Mouse (Mus musculus) embryonic facial prominence, embryonic 15.5 days (tissue): Measurements from ENCODE around the gene Drap1. TPM values are rescaled to one million over a fixed set of nuclear protein-coding genes. Genes with fewer than 3 reads are reported as not detected.
"Not testable (repeated sequence)": the region's sequence is repeated elsewhere in the genome, so short reads cannot be mapped to it uniquely, and the experiment has no call there.

Experiments used
- ATAC-seq: fragments of 200-750 bp; cut with Nextera tagmentation; 2 replicates; pipeline ENCODE4 v1.8.0; 2017; ENCODE audit warnings: low read depth, moderate TSS enrichment; ENCODE audit not compliant: insufficient number of reproducible peaks, low FRiP score, low TSS enrichment
- H3K27ac ChIP-seq: fragments of 300-500 bp; sonication (generic); replicated peaks from 2 replicates; pipeline ENCODE4 v1.5.1; 2015; ENCODE audit warnings: mild to moderate bottlenecking, inconsistent platforms
- H3K27me3 ChIP-seq: fragments of 300-500 bp; sonication (generic); 2 replicates; pipeline ENCODE4 v1.6.1; 2015; ENCODE audit warnings: inconsistent platforms
- H3K36me3 ChIP-seq: fragments of 300-500 bp; sonication (generic); 2 replicates; pipeline ENCODE4 v1.6.1; 2015; ENCODE audit warnings: mild to moderate bottlenecking, inconsistent platforms
- H3K4me1 ChIP-seq: fragments of 300-500 bp; sonication (generic); 2 replicates; pipeline ENCODE4 v1.6.1; 2015; ENCODE audit warnings: inconsistent platforms
- H3K4me2 ChIP-seq: fragments of 300-500 bp; sonication (generic); replicated peaks from 2 replicates; pipeline ENCODE4 v1.6.1; 2015; ENCODE audit warnings: mild to moderate bottlenecking, inconsistent platforms
- H3K4me3 ChIP-seq: fragments of 300-500 bp; sonication (generic); replicated peaks from 2 replicates; pipeline ENCODE4 v1.5.1; 2015; ENCODE audit warnings: mild to moderate bottlenecking, inconsistent platforms
- H3K9ac ChIP-seq: fragments of 300-500 bp; sonication (generic); 2 replicates; pipeline ENCODE4 v1.6.1; 2015; ENCODE audit warnings: inconsistent platforms
- H3K9me3 ChIP-seq: fragments of 300-500 bp; sonication (generic); replicated peaks from 2 replicates; pipeline ENCODE4 v1.6.1; 2016; ENCODE audit warnings: inconsistent platforms
- WGBS: fragments of 180-500 bp; shearing (Covaris S2); methylation state at CpG from one replicate; pipeline ENCODE4 v1.1.7; 2015; 5-methylcytosine and 5-hydroxymethylcytosine counted together
- polyA plus RNA-seq: library from polyadenylated mRNA; unstranded; fragments of >200 nt; fragmentation: Nextera tagmentation; extraction: Ambion mirVana; gene quantifications from 2 replicates; pipeline ENCODE4 v1.2.1, GENCODE M21; 2015

Gene Drap1
- polyA plus RNA-seq, 1 experiment from 2014 or later, result 267 TPM

DNA sequence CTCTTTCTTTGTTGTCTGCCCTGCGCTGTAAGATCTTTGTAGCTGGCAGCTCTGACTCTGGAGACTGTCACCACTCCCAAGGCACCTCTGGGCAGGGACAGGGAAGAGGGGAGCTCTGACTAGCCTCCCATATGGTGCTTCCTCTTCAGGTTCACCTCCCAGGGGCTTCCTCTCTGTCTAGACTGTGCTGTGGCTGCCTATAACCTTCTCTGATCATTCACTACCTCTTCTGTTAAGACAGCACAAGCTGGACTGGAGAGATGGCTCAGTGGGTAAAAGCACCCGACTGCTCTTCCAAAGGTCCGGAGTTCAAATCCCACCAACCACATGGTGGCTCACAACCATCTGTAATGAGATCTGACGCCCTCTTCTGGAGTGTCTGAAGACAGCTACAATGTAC, 23.7 kb downstream of the Drap1 start:
- H3K27me3 ChIP-seq, H3K27ac ChIP-seq, H3K4me3 ChIP-seq, H3K9ac ChIP-seq, ATAC-seq, H3K36me3 ChIP-seq, H3K9me3 ChIP-seq, H3K4me1 ChIP-seq, H3K4me2 ChIP-seq: not testable (repeated sequence)
- WGBS, result 62% methylated on average over 4 of the region's 4 CpGs

DNA sequence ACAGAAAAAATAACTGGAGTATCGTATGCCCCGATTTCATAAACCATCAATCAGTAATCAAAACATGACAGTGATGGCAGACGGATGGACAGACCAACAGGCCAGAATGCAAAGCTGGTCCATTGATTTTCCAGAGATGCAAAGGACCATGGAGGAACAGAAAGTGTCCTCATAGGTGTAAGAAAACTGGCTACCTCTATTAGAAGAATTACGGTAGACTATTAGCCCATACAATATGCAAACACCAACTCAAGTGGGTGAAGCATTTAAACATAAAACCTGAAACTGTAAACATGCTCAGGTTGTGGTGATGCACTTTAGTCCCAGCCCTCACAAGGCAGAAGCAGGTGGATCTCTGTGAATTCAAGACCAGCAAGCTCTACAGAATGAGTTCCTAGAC, 29.4 kb downstream of the Drap1 start:
- no peak for ATAC-seq
- WGBS, result 65% methylated on average over 4 of the region's 4 CpGs
- no peak overlapping the region for H3K4me3 ChIP-seq

DNA sequence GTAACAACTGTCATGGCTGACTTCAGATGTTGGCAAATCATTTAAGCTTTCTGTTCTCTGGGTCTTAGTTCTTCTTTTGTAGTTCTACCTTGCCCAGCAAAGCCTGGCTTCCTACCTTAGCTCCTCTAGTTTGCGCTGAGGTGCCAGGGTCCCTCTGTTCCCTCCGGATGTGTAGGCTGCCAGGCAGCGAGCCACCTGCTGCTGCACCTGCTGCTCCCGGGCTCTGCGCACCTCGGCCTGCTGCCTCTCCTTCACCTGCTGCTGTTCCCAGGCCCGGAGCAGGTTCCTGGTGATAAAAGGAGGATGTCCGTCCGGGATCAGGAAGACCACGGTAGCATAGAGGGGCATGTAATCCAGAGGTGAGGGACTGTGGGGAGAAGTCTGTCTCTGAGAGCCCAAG, 30.6 kb downstream of the Drap1 start:
- H3K4me3 ChIP-seq, result no peak overlapping the region
- no peak overlapping the region for H3K9ac ChIP-seq
- no peak for ATAC-seq

More for the DNA sequence above, 29.4 kb downstream of the Drap1 start:
- Histone ChIP-seq H3K4me1 (peaks cover 13% of the 10 kb centered on the region), H3K4me2 (no peak overlapping the region), H3K27me3 (no peaks in the 10 kb centered on the region), H3K36me3 (no peaks in the 10 kb centered on the region), H3K9ac (no peak overlapping the region), H3K9me3 (no peaks in the 10 kb centered on the region), H3K27ac (no peak overlapping the region)

DNA sequence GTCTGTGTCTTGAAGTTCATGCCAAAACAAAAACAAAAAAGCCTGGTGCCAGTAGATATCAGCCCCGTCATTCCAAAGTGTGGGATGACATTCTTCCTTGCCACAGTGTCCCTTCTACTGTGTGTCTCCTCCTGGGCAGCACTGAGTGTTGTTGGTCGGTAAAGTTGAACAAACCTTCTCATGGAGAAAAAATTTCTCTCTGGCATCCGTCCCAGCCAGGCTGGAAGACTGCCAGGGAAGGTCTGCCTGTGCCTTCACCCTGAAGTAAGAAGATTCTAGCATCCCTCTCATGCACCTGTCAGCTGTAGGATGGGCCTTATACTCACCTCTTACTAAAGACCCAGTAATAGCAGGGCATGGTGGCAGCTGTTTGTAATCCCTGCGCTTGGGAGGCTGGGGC, 31.9 kb downstream of the Drap1 start:
- no peak for ATAC-seq
- no peaks in the 10 kb centered on the region for H3K27me3 ChIP-seq
- no peaks in the 10 kb centered on the region for H3K36me3 ChIP-seq
- no peak overlapping the region for H3K9ac ChIP-seq
- H3K9me3 ChIP-seq, result no peaks in the 10 kb centered on the region
- WGBS, result 43% methylated on average over 4 of the region's 4 CpGs
- no peak overlapping the region for H3K27ac ChIP-seq
- peaks cover 28% of the 10 kb centered on the region for H3K4me1 ChIP-seq
- H3K4me3 ChIP-seq, result no peak overlapping the region
- no peak overlapping the region for H3K4me2 ChIP-seq

More for the DNA sequence above, 30.6 kb downstream of the Drap1 start:
- Histone ChIP-seq H3K4me2 (no peak overlapping the region), H3K27me3 (no peaks in the 10 kb centered on the region), H3K27ac (no peak overlapping the region), H3K9me3 (no peaks in the 10 kb centered on the region), H3K36me3 (no peaks in the 10 kb centered on the region), H3K4me1 (peaks cover 25% of the 10 kb centered on the region)
- 43% methylated on average over 10 of the region's 10 CpGs for WGBS

DNA sequence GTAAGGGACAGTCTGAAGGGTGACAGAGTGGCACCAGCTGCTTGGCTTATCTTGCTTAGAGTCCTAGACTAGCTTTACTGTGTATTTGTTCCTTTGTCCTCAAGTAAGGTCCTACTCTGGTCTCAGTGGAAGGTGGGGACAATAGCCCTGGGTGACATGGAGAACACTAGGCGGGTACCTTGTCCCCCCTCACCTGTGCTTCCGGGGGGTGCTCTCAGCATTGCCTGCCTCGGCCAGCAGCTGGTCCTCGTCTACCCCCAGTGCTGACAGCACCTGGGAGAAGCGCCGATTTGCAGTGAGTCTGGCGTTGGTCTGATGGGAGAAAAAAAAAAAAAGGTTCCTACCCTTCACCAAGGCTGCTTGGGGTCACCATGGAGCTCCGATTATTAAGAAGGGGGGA, 34.4 kb downstream of the Drap1 start:
- no peak for ATAC-seq
- Histone ChIP-seq H3K9me3 (no peaks in the 10 kb centered on the region), H3K4me3 (peak overlapping the region; percentile 100), H3K9ac (no peak overlapping the region), H3K27me3 (no peaks in the 10 kb centered on the region), H3K4me2 (peak overlapping the region; percentile 86), H3K4me1 (peaks cover 43% of the 10 kb centered on the region), H3K27ac (no peak overlapping the region), H3K36me3 (peaks cover 5% of the 10 kb centered on the region)
- WGBS, result 74% methylated on average over 8 of the region's 8 CpGs

- H3K27ac ChIP-seq, result peak overlapping the region; percentile 90
- no peaks in the 10 kb centered on the region for H3K27me3 ChIP-seq
- H3K4me2 ChIP-seq, result peak overlapping the region; percentile 86
- peak overlapping the region; percentile 100 for H3K4me3 ChIP-seq
- 36% methylated on average over 12 of the region's 12 CpGs for WGBS
- H3K9ac ChIP-seq, result peak overlapping the region; percentile 68; the same call in 1 of the 2 replicates
- no peaks in the 10 kb centered on the region for H3K9me3 ChIP-seq
- peaks cover 43% of the 10 kb centered on the region for H3K4me1 ChIP-seq
- no peak for ATAC-seq
- peaks cover 11% of the 10 kb centered on the region for H3K36me3 ChIP-seq
These were observed 35.1 kb downstream of the Drap1 start for GRCm38 (mm10) chr19:5389647-5390046.

- H3K27ac ChIP-seq, result peak within 1 kb of the TSS; percentile 90
- H3K36me3 ChIP-seq, result peaks cover 20% of the 10 kb centered on the region
- peaks cover 43% of the 10 kb centered on the region for H3K4me1 ChIP-seq
- 1% methylated on average over 43 of the region's 43 CpGs for WGBS
- H3K4me2 ChIP-seq, result peak within 1 kb of the TSS; percentile 86
- H3K9ac ChIP-seq, result peak within 1 kb of the TSS; percentile 96
- no peaks in the 10 kb centered on the region for H3K27me3 ChIP-seq
- peak; percentile 94 for ATAC-seq
- H3K9me3 ChIP-seq, result no peaks in the 10 kb centered on the region
- H3K4me3 ChIP-seq, result peak within 1 kb of the TSS; percentile 100
These were observed 36.1 kb downstream of the Drap1 start, which contains the start of gene Sart1 for GRCm38 (mm10) chr19:5388588-5389242. Sart1 (minus strand) TSS chr19:5388703.

DNA sequence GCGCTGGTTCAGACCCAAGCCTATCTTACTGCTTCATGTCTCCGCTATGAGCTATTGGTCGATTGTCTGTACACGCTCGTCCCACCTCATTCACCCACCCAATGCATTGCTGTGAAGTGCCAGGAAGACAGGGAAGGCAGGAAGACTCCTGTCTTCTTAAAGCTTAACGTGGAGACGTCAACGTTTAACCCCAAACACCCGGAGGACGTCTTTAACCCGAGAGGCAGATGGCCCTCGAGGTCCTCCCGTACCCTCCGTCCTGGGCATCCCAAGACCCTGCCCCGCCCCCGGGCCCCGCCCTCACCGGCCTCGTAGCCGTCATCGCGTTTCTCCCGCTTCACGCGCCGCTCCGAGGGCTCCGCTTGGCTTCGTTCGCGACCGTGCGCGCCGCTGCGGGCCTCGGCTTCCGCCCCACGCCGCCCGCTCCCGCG, 36.8 kb downstream of the Drap1 start:
- Histone ChIP-seq H3K9ac (peak overlapping the region; percentile 96), H3K27me3 (no peaks in the 10 kb centered on the region), H3K9me3 (no peaks in the 10 kb centered on the region), H3K27ac (peak overlapping the region; percentile 90), H3K4me3 (peak overlapping the region; percentile 100), H3K36me3 (peaks cover 27% of the 10 kb centered on the region), H3K4me2 (peak overlapping the region; percentile 86), H3K4me1 (peaks cover 43% of the 10 kb centered on the region)
- ATAC-seq, result no peak; the same call in 1 of the 2 replicates
- WGBS, result 0% methylated on average over 40 of the region's 43 CpGs

DNA sequence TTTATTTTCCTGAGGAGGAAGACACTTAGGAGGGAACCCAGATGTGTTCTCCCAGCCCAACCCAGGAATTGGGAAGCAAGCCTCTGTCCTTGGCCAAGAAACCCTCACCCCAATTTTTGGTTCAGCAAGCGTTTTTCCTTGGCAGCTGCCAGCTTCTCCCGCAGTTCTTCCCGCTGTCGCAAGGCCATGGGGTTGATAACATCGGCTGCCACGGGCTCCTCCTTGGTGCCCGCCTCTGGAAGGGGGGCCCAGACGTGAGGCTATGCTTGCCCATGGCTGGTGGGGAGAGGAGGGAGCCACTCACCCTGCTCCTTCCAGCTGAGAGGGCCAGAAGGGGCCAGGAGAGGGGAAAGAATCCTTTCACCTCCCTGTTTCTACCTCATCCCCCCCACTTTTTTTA, 40.1 kb downstream of the Drap1 start:
- Histone ChIP-seq H3K27ac (no peak overlapping the region), H3K36me3 (peaks cover 60% of the 10 kb centered on the region), H3K4me1 (peaks cover 23% of the 10 kb centered on the region), H3K9me3 (no peaks in the 10 kb centered on the region), H3K4me2 (no peak overlapping the region), H3K9ac (no peak overlapping the region), H3K27me3 (no peaks in the 10 kb centered on the region), H3K4me3 (no peak overlapping the region)
- no peak for ATAC-seq
- WGBS, result 85% methylated on average over 8 of the region's 8 CpGs

DNA sequence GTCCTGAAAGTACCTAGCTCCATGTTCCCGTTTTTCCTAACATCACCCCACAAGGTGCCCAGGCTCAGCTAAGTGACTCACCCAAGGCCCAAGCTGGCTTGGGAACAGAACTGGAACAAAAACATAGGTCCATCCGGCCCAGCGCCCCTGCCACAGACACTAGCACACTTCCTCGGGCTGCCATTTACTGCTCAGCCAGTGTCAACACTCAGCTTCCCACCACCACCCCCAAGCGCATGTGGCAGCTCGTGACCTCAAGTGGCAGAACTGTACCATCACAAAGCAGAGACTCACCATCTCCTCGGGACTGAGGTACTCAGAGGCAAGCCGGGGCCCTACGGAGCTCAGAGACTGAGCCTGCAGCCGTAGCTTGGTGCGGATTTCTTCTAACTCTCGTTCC, 41.5 kb downstream of the Drap1 start:
- H3K27me3 ChIP-seq, result no peaks in the 10 kb centered on the region
- H3K27ac ChIP-seq, result no peak overlapping the region
- WGBS, result 94% methylated on average over 12 of the region's 12 CpGs
- H3K4me1 ChIP-seq, result peaks cover 16% of the 10 kb centered on the region
- no peak overlapping the region for H3K9ac ChIP-seq
- H3K36me3 ChIP-seq, result peaks cover 74% of the 10 kb centered on the region
- ATAC-seq, result no peak
- no peak overlapping the region for H3K4me3 ChIP-seq
- H3K9me3 ChIP-seq, result no peaks in the 10 kb centered on the region
- no peak overlapping the region for H3K4me2 ChIP-seq

DNA sequence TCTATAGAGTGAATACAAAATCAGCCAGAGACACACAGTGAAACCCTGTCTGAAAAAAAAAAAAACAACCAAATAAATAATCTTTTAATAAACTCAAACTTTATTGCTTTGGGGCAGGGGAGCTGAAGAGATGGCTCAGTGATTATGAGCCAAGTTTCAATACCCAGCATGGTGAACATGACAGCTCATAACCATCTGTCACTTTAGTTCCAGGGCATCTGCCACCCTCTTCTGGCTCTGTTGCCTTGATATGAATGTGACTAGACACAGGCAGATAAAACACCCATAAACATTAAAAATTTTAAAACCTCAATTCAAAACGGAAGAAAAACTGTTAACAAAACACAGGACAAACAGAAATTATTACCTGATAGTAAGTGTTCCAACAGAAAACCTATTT, 47.3 kb downstream of the Drap1 start:
- 86% methylated on average over 1 of the region's 1 CpGs for WGBS
- Histone ChIP-seq H3K9ac (no peak overlapping the region), H3K4me2 (no peak overlapping the region), H3K36me3 (peaks cover 66% of the 10 kb centered on the region), H3K4me1 (no peaks in the 10 kb centered on the region), H3K4me3 (no peak overlapping the region), H3K27me3 (no peaks in the 10 kb centered on the region), H3K9me3 (no peaks in the 10 kb centered on the region), H3K27ac (no peak overlapping the region)
- ATAC-seq, result no peak

DNA sequence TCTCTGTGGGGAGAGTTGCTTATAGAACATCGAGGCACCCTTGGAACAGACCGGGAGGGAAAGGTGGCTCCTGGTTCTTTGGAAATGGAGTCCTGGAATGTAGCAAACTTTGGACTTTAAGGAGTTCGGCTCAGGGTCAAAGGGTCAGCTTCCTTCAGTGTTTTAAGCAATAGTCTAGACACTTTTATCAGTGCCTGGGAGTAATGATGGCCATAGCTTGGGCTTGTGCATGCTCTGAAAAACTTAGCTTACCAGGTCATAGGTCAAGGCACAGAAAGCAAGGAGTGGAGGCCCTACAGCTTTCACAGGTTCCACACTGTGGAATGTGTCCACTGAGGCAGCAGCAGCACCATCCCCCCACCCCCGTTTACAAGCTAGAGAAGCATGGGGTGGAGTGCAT, 50.0 kb downstream of the Drap1 start:
- peaks cover 63% of the 10 kb centered on the region for H3K36me3 ChIP-seq
- H3K27ac ChIP-seq, result no peak overlapping the region
- H3K4me2 ChIP-seq, result no peak overlapping the region
- H3K4me3 ChIP-seq, result no peak overlapping the region
- H3K9ac ChIP-seq, result no peak overlapping the region
- H3K27me3 ChIP-seq, result no peaks in the 10 kb centered on the region
- WGBS, result 79% methylated on average over 4 of the region's 4 CpGs
- ATAC-seq, result no peak
- no peaks in the 10 kb centered on the region for H3K9me3 ChIP-seq
- H3K4me1 ChIP-seq, result no peaks in the 10 kb centered on the region
